Comparison of ENCODE assay signal across 14 mouse cellular contexts in the genomic region with DNA sequence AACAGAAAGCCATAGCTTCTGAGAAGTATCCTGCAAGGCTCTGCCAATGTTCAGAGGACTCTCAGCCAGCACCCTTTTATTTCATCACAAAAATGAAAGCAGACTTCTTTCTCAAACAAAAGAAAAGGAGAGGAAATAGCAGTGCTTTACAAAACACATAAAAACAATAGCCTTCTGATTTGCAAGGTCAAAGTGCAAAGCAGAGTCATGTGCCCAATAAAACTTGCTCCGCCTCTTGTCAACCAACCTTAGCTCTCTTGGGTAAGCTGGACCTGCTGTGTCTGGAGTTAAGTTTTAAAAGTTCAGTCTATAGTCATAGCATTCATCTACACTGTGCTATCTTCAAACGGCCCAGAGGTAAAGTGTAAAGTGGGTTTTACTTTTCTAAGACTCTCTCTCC.
A peak's percentile ranks its signal among the peaks of the same experiment; 100 is the strongest.
DNase-seq lines count a peak whose midpoint lies in the region; ATAC-seq and TF ChIP-seq lines count a peak whose summit lies in the region.
"Had no signal": no experiment of that assay in that cellular context is flagged by ENCODE, and none has a peak within 500 bp of the region (broad histone marks: within the 10 kb centered on the region; RNA-seq: fewer than 3 reads in every experiment).

No protein-coding gene starts in this region.

- no peak for TF ChIP-seq POLR2A in kidney, adult 2 months (IDR thresholded peaks at IDR 0.05; ENCODE audit: low read depth, low read length)

- H3K4me1 ChIP-seq in kidney, adult 2 months (ENCODE audit: control insufficient read depth, insufficient read depth, low read length), result peaks cover 26% of the 10 kb centered on the region
- H3K4me1 ChIP-seq in kidney, embryonic 14.5 days (ENCODE audit: control insufficient read depth, insufficient read depth, low read length), result peaks cover 15% of the 10 kb centered on the region; the same call in 1 of the 2 replicates
- peaks cover 48% of the 10 kb centered on the region for H3K4me1 ChIP-seq in forebrain, embryonic 13.5 days

- DNase-seq in kidney, adult 2 months, result peak; percentile 78
- peak; percentile 31 for DNase-seq in ES-CJ7 (ENCODE audit: low read depth, low spot score)
- DNase-seq in large intestine, adult 2 months (ENCODE audit: low read depth, low spot score), result peak; percentile 76
- no peak for DNase-seq in right cerebral cortex, postnatal 4 days
- DNase-seq in urinary bladder, postnatal 10 days (ENCODE audit: low spot score), result no peak
- DNase-seq: adrenal gland, postnatal 14 days; heart, adult 18-20 months; heart, postnatal 10 days had no signal

- no peaks in the 10 kb centered on the region for H3K27me3 ChIP-seq in kidney, adult 2 months (replicated peaks; ENCODE audit: control insufficient read depth, insufficient read depth, low read length)
- no peaks in the 10 kb centered on the region for H3K27me3 ChIP-seq in kidney, embryonic 14.5 days (ENCODE audit: control insufficient read depth, insufficient read depth, low read length)
- no peaks in the 10 kb centered on the region for H3K27me3 ChIP-seq in forebrain, embryonic 13.5 days
- H3K27me3 ChIP-seq: limb, embryonic 13.5 days; Patski had no signal

- peak overlapping the region; percentile 82 for H3K27ac ChIP-seq in kidney, adult 2 months (ENCODE audit: insufficient read depth, low read depth, low read length)
- no peak overlapping the region for H3K27ac ChIP-seq in kidney, embryonic 14.5 days (ENCODE audit: low read depth, low read length)
- peak overlapping the region; percentile 67 for H3K27ac ChIP-seq in forebrain, embryonic 13.5 days
- H3K27ac ChIP-seq: limb, embryonic 13.5 days had no signal

- no peak for ATAC-seq in kidney, embryonic 14.5 days (ENCODE audit: low FRiP score, low TSS enrichment)
- no peak for ATAC-seq in forebrain, embryonic 13.5 days
- ATAC-seq: lung, postnatal 0 days; Patski had no signal

- no peak overlapping the region for H3K9ac ChIP-seq in kidney, embryonic 14.5 days (ENCODE audit: low read depth, low read length)
- H3K9ac ChIP-seq in forebrain, embryonic 13.5 days, result no peak overlapping the region
- H3K9ac ChIP-seq: limb, embryonic 13.5 days had no signal

- H3K4me3 ChIP-seq in kidney, adult 2 months (ENCODE audit: insufficient read depth, low read depth, low read length), result no peak overlapping the region
- no peak overlapping the region for H3K4me3 ChIP-seq in kidney, embryonic 14.5 days (ENCODE audit: low read length)
- no peak overlapping the region for H3K4me3 ChIP-seq in forebrain, embryonic 13.5 days
- H3K4me3 ChIP-seq: limb, embryonic 13.5 days; midbrain, embryonic 10.5 days had no signal

- H3K4me2 ChIP-seq in kidney, embryonic 14.5 days (replicated peaks; ENCODE audit: low read depth, low read length), result no peak overlapping the region
- peak overlapping the region; percentile 48; the same call in 1 of the 2 replicates for H3K4me2 ChIP-seq in forebrain, embryonic 13.5 days
- H3K4me2 ChIP-seq: limb, embryonic 13.5 days had no signal

- no peak for TF ChIP-seq CTCF in kidney, adult 2 months (conservative IDR thresholded peaks at IDR 0.05; ENCODE audit: insufficient read depth, insufficient read length, low read depth, low read length)

- H3K9me3 ChIP-seq in kidney, embryonic 14.5 days (ENCODE audit: control insufficient read depth, low read length), result no peaks in the 10 kb centered on the region
- no peaks in the 10 kb centered on the region for H3K9me3 ChIP-seq in forebrain, embryonic 13.5 days (replicated peaks)
- H3K9me3 ChIP-seq: limb, embryonic 13.5 days; midbrain, embryonic 10.5 days had no signal

- WGBS in kidney, adult 2 months, result 43% methylated on average over 2 of the region's 2 CpGs
- WGBS in kidney, embryonic 14.5 days, result 63% methylated on average over 2 of the region's 2 CpGs
- 46% methylated on average over 2 of the region's 2 CpGs for WGBS in forebrain, embryonic 13.5 days
- 29% methylated on average over 2 of the region's 2 CpGs for WGBS in large intestine, adult 2 months

- no peaks in the 10 kb centered on the region for H3K36me3 ChIP-seq in kidney, adult 2 months (ENCODE audit: control insufficient read depth, insufficient read depth, low read length)
- H3K36me3 ChIP-seq in kidney, embryonic 14.5 days (ENCODE audit: control insufficient read depth, insufficient read depth, low read length), result no peaks in the 10 kb centered on the region
- H3K36me3 ChIP-seq in forebrain, embryonic 13.5 days (ENCODE audit: poor library complexity, severe bottlenecking), result no peaks in the 10 kb centered on the region
- H3K36me3 ChIP-seq: limb, embryonic 13.5 days; midbrain, embryonic 10.5 days had no signal

Comparison
In these comparisons a context has a peak if more than half of its experiments do, and no peak if none do; other contexts are left out.
1. DNase-seq: peak in kidney, adult 2 months (single experiment), ES-CJ7 (single experiment) and large intestine, adult 2 months (single experiment); none in right cerebral cortex, postnatal 4 days (single experiment) and urinary bladder, postnatal 10 days (single experiment).